Mouse (Mus musculus): Measurements from ENCODE around the gene Slc24a2.

Gene Slc24a2

DNA sequence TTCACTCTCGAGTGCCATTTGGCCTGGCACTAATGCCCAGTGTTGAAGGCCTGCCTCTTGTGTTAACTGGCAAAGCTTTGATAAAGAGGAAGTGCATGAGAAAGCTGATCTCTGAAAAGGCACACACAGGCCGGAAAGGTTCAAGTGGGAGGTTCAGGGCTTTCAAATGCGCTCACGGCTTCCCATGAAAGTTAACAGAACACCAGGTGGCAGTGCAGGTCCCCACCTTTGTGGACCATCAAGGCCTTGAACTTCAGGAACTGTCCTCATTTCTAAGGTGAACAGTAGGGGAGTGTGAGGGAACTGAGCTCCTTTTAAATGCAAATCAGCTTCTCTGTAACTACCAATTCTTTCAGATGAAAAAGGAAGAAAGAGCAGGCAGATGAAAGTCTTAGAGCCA, 110.5 kb downstream of the Slc24a2 start:
- no peak for DNase-seq (ENCODE audit: low spot score in 2 of 2)

DNA sequence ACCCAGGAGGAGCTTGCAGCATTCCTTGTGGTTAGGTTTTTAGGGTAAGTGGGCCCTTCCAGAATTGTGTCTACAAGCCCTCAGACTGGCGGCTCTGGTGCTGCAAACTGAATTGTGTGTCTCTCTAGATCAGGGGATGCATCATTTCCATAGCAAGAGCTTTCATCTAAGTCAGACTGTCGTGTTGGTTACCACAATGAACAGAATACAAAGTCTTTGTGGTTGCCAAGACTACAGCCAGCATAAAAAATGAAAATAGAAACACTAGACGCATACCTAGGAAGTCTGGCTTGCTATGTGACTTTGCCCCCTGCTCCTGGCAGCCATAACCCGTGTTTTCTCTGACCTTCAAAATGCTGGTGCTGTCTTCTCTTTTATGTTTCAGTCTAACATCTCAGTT, 114.6 kb downstream of the Slc24a2 start:
- DNase-seq (ENCODE audit: low spot score in 2 of 2): no peak

GRCm38 (mm10) chr4:87109331-87110059, 120.8 kb downstream of the Slc24a2 start:
- DNase-seq (ENCODE audit: low spot score in 2 of 2): no peak

- no peak for DNase-seq (ENCODE audit: low spot score in 2 of 2)
Measured at GRCm38 (mm10) chr4:87100936-87101335, 129.3 kb downstream of the Slc24a2 start.

DNA sequence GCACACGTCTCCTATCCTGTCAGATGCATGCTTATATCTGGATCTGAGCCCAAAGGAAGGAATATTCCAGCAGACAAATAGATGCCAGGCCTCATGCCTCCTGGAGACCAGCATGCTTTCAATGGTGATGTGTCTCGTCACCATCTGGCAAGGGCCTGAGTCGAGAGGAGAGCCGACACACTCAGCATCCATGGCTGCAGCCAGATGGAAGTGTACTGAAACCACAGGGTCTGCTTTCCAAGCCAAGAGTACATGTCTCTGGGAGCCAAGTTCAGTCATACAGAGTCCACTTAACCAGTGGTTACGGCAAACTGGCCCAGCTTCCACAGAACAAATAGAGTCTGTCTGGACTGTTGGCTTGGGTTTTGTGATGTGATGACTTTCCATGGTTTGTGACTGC, 134.1 kb downstream of the Slc24a2 start:
- no peak for DNase-seq (ENCODE audit: low spot score in 2 of 2)

- no peak for DNase-seq (ENCODE audit: low spot score in 2 of 2)
Measured at GRCm38 (mm10) chr4:87093612-87094011, 136.7 kb downstream of the Slc24a2 start.

DNA sequence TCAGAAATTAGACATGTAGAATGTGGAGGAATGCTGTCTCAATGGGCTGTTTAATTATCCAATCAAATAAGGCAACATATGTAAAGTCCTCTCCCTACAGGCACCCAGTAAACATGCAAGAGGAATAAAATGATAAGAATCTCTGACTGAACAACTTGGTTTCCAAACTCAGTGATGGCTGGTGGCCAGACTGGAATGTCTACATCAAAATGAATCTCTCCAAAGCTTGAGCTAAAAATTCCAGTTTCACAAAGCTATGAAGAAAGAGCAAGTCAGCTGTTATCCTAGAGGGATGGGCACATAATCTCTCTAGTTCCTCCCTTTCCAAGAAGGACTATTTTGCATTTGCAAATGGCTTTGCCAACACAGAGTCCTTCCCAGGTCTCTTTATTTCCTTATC, 139.4 kb downstream of the Slc24a2 start:
- no peak for DNase-seq (ENCODE audit: low spot score in 2 of 2)

GRCm38 (mm10) chr4:87088713-87089112, 141.6 kb downstream of the Slc24a2 start:
- DNase-seq (ENCODE audit: low spot score in 2 of 2): no peak

DNA sequence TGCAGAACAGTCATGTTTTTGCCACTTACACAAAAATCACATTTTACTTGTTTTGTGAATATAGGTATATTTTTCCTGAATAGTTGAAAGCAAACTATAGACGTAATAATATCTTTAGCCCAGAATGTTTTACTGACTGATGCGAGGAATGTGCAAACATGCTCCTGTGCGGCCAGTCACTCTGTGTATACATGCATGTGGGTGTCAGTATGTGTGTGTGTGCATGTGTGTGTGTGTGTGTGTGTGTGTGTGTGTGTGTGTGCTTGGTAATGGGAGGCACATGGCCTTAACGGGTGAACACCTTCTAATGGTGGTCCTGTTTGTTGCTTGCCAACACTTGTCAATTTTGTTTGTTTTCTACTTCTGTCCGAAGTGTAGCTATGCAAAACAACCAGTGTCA, 142.7 kb downstream of the Slc24a2 start:
- DNase-seq (ENCODE audit: low spot score in 2 of 2): no peak

DNA sequence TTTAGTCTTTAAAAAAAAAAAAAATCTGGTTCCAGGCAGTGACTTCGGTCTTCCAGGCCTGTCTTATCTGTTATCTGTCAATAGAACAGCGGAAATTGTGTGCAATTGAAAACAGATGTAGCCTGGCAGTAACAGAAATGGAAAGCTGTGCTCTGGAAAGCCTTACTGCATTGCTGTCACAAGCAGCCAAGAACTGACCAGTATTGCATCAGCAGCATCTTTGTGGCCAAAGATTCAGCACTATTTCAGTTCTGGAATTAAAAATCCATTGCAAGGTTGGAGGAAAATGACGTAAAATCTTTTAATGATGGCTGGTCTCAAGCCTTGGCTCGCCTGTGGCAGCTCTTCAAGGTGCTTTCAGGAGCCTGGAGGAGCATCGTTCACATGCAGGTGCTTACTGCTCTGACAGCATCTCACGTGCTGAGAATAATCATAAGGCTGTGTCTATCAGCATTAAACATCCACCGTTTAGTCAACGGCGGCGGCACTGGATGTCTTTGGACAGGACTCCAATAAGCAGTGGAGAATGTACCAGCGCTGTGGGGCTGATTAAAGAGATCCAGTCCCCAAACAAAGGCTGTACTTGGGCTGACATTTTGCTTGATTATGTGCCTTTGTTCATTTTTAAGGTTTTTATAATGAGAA, 143.2 kb downstream of the Slc24a2 start:
- no peak for DNase-seq (ENCODE audit: low spot score in 2 of 2)

- no peak for DNase-seq (ENCODE audit: low spot score in 2 of 2)
Measured at GRCm38 (mm10) chr4:87081321-87081720, 149.0 kb downstream of the Slc24a2 start.

- DNase-seq (ENCODE audit: low spot score in 2 of 2): no peak
Measured at GRCm38 (mm10) chr4:87079305-87079704, 151.0 kb downstream of the Slc24a2 start.

- no peak for DNase-seq (ENCODE audit: low spot score in 2 of 2)
Measured at GRCm38 (mm10) chr4:87078726-87079125, 151.6 kb downstream of the Slc24a2 start.

GRCm38 (mm10) chr4:87075761-87076160, 154.5 kb downstream of the Slc24a2 start:
- no peak for DNase-seq (ENCODE audit: low spot score in 2 of 2)

GRCm38 (mm10) chr4:87068121-87068520, 162.2 kb downstream of the Slc24a2 start:
- DNase-seq (ENCODE audit: low spot score in 2 of 2): no peak

DNA sequence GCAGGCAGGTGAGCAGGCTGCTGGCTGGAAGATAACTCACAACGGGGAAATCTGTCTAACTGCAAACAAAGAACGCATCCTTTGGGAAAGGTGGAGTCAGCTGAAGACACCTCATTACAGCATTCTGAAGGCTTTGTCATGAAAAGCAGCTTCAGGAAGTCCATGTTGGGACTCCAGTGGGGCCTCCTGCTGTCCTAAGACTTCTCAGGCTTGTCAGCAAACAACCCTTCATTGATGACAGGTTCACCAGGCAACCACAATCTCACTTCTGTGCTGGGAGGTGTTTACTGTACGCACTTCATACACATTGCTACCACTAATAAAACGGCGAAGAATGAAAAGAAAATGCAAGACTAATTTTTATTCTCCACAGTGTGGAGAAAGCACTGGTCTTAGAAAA, 165.1 kb downstream of the Slc24a2 start:
- no peak for DNase-seq (ENCODE audit: low spot score in 2 of 2)

DNA sequence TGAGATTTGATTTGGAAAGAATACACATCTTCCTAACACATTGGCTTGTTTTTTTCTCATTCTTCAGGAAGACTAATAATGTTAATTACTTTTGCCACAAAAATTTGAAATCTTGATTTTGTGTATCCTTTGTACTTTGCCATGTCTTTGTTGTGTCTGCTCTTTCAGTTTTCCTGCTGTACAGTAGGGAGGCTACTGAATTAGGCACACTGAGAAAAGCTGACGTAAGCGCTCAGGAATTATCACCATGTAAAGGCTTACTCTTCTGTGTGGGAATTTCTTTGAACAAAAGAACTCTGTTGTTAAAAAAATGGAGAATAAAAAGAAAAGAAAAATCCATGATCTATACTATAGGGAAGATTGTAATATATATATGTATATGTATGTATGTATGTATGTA, 165.7 kb downstream of the Slc24a2 start:
- DNase-seq (ENCODE audit: low spot score in 2 of 2): no peak

GRCm38 (mm10) chr4:87062771-87063253, 167.5 kb downstream of the Slc24a2 start:
- DNase-seq (ENCODE audit: low spot score in 2 of 2): no peak

DNA sequence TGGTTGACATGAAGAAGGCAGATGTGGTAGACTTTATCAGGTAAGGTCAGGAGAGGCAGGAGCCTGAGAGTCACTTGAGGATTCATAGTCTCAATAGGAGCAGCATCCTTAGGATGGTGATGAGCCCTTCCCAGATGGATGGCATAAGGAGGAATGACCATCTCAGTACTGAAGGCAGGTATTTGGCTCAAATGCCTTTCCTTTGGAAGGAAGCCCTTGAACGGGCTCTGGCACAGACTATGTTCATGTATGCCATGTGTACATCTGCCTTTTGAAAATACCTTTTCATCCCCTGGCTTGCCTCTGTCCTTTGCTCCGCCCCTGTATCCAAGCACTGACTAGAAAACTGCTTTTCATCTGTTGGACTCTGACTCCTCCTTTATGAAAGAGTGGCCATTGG, 168.6 kb downstream of the Slc24a2 start:
- no peak for DNase-seq (ENCODE audit: low spot score in 2 of 2)

DNA sequence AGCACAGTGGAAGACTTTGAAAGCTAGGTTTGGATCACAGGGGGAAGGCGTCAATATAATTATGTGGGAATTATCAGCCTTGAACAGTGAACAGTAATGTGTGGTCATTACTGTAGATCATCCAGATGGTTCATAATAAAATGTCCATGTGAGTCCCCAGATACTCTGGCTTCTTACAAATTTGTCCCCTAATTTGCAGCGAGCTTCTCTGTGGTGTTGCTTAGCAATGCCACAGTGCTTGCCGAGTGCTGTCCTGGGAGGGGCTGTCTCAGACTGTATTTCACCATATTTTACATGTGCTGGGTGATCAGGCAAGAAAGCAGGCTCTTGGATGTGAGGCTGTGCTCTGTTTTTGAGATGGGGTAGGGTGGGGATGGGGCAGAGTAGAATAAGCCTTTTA, 172.7 kb downstream of the Slc24a2 start:
- no peak for DNase-seq (ENCODE audit: low spot score in 2 of 2)

- no peak for DNase-seq (ENCODE audit: low spot score in 2 of 2)
Measured at GRCm38 (mm10) chr4:87055768-87056167, 174.5 kb downstream of the Slc24a2 start.

DNA sequence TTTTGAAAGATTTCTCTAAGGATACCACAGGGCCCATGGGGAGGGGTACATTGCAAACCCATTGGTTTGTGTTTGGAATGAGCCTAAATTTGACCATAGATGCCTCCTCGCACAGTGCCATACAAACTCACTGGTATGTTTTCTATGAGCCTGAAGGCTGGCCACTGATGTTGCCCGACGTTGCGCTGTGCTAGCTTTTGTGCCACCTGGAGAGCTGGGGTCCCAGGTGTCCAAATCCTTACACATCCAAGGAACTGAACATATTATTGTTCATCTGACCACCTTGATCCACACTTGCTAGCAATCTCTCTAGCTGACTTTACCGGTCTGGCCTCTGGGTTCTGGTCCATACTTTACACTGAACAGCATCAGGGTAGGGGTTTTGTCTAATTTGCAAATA, 177.4 kb downstream of the Slc24a2 start:
- DNase-seq (ENCODE audit: low spot score in 2 of 2): no peak

DNA sequence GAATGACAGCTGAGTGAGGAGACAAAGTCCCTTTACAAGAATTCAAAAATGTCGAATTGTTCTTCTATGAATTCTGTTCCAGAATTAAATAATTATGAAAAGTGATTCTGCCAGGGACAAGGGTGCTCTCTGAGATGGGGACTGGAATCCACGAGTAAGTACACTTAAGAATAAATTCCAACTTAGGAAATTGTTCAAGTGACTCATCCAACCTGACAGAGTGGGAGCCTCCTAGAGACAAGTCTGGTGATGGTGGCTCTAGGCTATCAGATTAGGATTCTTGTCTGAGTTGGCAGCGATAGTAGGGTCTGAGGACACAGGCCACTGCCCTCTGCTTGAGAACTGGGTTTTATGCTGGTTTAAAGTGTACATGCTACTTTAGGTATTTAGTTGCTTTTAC, 181.2 kb downstream of the Slc24a2 start:
- no peak for DNase-seq (ENCODE audit: low spot score in 2 of 2)

DNA sequence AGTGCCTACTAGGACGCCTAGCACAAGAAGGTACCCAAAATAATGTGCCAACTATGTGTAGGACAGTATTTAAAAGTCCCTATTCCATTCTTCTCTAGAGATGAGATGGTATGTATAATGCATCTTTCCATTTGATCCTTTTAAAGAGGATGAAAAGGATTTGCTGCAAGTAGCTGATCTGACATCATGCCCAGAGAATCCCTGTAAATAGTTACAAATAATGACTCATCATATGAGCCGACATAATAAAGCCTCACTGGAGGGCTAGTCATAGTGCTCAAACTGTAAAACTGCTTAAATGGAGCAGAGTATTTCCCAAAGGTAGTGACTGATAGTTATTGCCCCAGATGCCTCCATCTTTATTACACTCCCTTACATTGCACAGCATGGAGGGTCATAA, 183.1 kb downstream of the Slc24a2 start:
- no peak for DNase-seq (ENCODE audit: low spot score in 2 of 2)
